Comparison of ENCODE assay signal across 22 mouse cellular contexts in genomic region chr3:28811441-28811840, GRCm38 (mm10).
"Had no signal": no experiment of that assay in that cellular context is flagged by ENCODE, and none has a peak within 500 bp of the region (broad histone marks: within the 10 kb centered on the region; RNA-seq: fewer than 3 reads in every experiment).

No protein-coding gene starts in this region.

- H3K9me3 ChIP-seq: heart, embryonic 13.5 days; heart, embryonic 15.5 days; hindbrain, embryonic 10.5 days; hindbrain, embryonic 12.5 days; intestine, embryonic 15.5 days; kidney, embryonic 15.5 days; limb, embryonic 10.5 days; limb, embryonic 12.5 days; liver, embryonic 13.5 days; liver, embryonic 15.5 days had no signal

- H3K27me3 ChIP-seq: heart, embryonic 13.5 days; heart, embryonic 15.5 days; hindbrain, embryonic 12.5 days; intestine, embryonic 15.5 days; kidney, embryonic 15.5 days; limb, embryonic 12.5 days; liver, embryonic 13.5 days; liver, embryonic 15.5 days had no signal

- H3K36me3 ChIP-seq: intestine, embryonic 15.5 days had no signal

- H3K4me1 ChIP-seq: intestine, embryonic 15.5 days; limb, embryonic 10.5 days had no signal

- H3K9ac ChIP-seq: heart, embryonic 13.5 days; heart, embryonic 15.5 days; hindbrain, embryonic 12.5 days; hindbrain, embryonic 14.5 days; intestine, embryonic 15.5 days; kidney, embryonic 15.5 days; limb, embryonic 12.5 days; liver, embryonic 13.5 days; liver, embryonic 15.5 days; liver, postnatal 0 days had no signal

- DNase-seq: gastrocnemius, adult 2 months; gastrocnemius, postnatal 10 days; gastrocnemius, postnatal 25 days; heart, adult 2 months; heart, postnatal 4 days; kidney, adult 18-20 months; liver; liver, embryonic 13.5 days; liver, postnatal 0 days had no signal

- H3K27ac ChIP-seq: gastrocnemius, adult 2 months; heart, adult 2 months; heart, embryonic 13.5 days; heart, embryonic 15.5 days; hindbrain, embryonic 10.5 days; hindbrain, embryonic 12.5 days; hindbrain, embryonic 14.5 days; intestine, embryonic 15.5 days; kidney, embryonic 15.5 days; kidney, postnatal 0 days; layer of hippocampus, adult 2 months; left cerebral cortex, adult 2 months; limb, embryonic 10.5 days; limb, embryonic 12.5 days; liver, embryonic 13.5 days; liver, embryonic 15.5 days had no signal

- H3K4me3 ChIP-seq: gastrocnemius, adult 2 months; heart, adult 2 months; heart, embryonic 13.5 days; heart, embryonic 15.5 days; hindbrain, embryonic 10.5 days; hindbrain, embryonic 12.5 days; intestine, embryonic 15.5 days; kidney, embryonic 15.5 days; layer of hippocampus, adult 2 months; left cerebral cortex, adult 2 months; limb, embryonic 10.5 days; limb, embryonic 12.5 days; liver, embryonic 13.5 days; liver, embryonic 15.5 days had no signal
